Mouse (Mus musculus) fibroblast of lung, adult 2 months (primary cell): ENCODE measurements around the gene Lats2.

Source experiments
- DNase-seq: peaks from one replicate; pipeline ENCODE4 v3.0.0-alpha.2; 2011; ENCODE audit warnings: low read depth

The Lats2 gene

DNA sequence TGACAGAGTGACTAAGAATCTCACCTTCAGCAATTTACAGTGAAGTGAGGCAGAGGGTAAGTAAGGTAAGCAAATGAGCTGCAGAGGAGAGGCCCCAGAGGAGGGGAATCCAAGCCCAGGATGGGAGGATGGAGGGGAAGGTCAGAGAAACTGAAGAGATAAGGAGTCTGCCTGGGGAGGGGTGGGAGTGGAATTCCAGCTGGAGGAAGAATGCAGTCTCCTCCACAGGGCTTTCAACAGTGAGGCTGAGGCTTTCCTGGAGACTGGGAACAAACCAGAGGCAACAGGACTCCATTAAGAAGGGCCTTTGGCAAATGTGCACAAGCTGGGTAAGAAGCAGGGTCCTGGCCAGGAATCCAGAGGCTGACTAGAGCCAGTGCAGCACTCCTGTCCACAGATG is 21.1 kb downstream of the Lats2 start:
- no peak for DNase-seq

DNA sequence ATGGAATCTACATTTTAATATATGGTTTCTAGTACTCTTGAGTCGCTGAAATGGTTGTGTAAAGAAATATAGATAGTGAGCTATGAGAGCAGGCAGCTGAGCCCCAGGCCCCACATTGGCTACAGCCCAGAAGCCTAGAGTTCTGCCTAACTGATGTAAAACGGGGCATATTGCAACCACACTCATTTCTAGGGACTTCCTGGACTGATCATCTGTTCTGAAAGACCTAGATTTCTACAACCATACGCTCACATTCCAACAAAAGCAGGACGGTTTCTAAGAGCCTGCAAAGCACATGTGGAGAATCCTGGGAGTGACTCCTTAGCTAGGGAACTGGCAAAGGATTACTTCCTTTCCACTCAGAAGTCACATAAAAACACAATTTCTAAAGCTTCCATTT is 22.0 kb downstream of the Lats2 start:
- no peak for DNase-seq

DNA sequence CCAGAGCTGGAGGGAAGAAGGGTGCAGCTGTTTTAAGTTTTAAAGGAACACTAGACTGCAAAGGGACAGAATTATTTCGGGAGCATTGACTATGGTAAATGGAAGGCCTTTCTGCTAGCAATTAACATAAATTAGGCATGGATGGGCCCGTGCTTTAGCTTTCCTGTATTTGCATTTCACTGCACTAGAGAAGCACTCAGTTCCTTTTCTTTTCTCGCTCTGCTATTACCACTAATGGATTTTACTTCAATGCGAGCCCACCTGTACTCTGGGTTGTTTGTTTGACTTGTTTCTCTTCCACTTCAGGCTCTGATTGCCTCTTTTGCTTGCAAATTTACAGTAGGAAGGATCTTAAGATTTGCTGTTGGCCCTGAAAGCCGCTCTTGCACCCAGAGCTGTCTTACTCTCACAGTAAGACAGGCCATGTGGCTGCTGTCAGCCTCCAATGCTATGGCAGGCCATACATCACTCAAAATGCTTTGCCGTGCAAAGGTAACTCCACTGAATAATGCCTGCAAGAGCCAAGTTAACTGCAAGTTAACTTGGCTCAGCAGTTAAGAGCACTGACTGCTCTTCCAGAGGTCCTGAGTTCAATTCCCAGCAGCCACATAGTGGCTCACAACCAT is 25.4 kb downstream of the Lats2 start:
- no peak for DNase-seq

DNA sequence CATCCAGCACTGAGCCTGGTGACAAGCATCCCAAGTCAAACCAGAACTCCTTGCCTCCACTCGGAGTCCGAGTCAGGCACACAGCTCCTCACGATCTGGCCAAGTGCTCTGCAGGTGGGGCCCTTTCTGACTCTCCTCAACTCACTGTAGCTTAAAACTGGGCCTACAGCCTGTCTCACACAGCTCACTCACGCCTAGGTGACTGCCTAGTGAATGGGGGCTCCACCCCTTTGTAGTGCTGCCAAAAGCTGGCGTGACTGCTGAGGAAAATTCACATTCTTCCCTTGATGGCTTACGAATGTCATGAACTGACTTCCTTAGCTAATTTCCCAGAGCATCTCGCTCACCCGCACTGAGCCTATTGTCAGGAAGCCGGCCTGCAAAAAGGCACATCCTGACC is 27.7 kb downstream of the Lats2 start:
- DNase-seq, result no peak

DNA sequence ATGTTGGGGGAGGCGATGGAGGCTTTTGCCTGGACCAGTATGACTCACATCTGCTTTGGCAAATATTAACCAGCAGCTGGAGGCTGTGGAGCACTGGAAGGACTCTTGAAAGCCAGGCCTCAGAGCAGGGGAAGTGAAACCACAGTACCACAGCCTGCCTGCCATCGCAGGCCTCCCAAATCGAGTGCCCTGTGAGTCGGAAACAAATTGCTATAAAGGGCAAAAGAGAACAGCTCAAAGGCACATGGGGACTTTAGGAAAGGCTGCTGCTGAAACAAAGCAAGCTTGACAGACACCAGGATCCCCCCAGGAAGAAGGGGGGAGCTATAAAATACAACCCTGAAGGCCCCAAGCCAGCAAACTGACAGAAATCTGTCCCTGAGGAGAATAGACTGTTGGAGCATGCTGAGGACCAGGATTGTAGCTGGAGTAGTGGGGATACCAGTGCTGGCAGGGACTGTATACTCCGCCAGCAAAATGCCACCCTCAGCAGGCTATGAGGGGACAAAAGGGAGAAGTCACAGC is 28.2 kb downstream of the Lats2 start:
- no peak for DNase-seq

DNA sequence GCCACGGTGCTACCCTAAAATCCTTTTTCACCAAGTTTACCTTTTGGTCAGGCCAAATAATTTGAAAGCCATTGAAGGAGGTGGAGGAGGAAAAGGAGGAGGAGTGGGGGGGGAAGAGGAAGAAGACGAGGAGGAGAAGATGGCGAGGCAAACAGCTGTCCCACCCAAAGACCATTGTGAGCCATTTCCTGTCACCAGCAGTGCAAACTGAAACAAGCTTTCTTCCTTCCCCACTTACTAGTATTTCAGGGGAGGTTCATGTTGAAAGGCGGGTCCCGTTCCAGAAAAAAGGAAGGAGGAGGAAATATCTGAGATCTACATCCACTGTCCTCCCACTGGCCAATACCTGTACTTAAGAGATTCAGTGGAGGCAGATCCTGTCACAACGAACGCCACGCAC is 28.8 kb downstream of the Lats2 start:
- no peak for DNase-seq

DNA sequence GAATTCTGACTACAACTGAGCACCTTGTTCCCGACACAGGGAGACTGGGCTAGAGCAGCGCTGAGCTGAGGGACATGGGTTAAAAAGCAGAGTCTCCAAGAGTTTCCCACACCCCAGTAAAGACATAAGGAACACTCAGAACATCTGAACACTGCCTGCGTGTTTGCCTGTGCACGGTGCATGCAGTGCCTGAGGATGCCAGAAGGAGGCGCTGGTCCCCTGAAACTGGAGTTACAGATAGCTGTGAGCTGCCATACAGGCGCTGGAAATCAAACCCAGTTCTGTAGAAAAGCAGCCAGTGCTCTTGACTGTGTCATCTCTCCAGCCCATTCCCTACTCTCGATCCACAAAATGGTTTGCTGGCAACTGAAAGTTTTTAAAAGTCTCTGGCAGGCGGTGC is 32.0 kb downstream of the Lats2 start:
- no peak for DNase-seq

DNA sequence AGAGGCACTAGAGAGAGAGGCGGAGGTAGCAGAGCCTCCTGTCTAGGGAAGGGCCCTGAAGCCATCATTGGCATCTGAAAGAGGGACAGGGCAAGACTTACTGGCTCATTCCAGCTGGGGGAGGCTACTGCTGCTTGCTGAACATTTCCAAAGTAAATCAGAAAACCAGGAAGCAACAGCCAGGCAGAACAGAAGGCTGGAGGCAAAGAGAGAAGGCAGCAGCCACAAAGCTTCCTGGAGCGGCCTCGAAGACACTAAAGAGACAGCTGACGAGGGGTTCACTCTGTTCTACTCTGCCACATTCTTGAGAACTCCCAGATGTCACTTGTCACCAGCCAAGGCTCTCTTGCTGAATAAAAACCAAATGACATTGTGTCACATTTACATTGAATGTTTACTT is 33.7 kb downstream of the Lats2 start:
- DNase-seq, result no peak

DNA sequence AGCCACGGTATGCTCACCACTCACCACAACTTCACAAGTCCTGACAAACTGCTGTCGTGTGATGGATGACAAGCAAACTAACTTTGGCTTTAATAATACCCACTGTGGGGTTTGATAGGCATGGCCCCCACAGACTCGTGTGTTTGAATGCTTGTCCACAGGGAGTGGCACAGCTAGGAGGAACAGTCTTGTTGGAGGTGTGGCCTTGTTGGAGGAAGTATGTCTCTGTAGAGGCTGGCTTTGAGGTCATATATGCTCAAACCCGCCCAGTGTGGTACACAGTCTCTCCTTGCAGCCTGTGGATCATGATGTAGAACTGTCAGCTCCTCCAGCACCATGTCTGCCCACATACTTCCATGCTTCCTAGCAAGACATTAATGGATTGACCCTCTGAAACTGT is 39.9 kb downstream of the Lats2 start:
- no peak for DNase-seq

DNA sequence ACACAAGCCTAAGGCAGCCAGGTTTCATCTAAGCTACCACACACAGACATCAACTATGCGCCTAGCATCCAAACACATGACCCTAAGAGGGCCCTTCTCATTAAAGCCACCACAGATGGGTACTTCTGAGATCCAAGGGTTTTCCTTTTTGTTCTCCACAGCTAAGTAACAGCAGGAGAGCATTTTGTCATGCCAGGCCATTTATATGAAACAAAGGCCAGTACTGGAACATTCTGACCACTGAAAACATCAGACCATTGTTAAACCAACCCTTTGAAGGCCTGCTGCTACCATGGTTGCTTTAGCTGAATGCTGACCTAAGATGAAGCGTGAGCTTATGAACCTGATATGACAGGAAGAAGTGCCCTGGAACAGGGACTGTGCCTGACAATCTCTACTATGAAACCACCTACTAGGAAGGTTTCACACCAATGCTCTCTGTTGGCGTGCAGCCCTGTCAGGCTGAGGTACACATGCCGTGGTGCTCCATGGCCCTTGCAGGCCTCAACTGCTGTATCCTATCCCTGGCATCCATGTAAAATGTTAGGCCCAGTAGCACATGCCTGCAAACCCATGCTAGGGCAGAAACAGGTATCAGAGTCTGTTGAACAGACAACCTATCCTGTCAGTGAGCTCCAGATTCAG is 41.5 kb downstream of the Lats2 start:
- no peak for DNase-seq

DNA sequence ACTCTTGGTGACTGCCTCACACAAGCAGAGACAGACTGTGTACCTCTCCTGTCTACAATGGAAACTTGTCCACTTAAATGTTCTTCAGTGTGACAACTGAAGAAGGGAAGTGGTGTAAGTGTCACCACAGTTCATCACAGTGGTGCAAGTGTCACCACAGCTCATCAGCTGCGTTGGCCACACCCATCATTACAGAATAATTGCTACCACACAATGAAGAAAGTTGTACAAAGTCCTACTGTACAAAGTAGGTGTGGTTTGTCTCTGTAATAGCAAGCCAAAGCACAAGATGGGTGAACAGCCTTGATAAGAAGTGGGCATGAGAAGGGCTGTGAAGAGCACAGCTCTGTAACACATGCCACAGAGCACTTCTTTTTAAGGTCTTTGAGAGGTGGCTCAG is 45.3 kb downstream of the Lats2 start:
- DNase-seq, result no peak

DNA sequence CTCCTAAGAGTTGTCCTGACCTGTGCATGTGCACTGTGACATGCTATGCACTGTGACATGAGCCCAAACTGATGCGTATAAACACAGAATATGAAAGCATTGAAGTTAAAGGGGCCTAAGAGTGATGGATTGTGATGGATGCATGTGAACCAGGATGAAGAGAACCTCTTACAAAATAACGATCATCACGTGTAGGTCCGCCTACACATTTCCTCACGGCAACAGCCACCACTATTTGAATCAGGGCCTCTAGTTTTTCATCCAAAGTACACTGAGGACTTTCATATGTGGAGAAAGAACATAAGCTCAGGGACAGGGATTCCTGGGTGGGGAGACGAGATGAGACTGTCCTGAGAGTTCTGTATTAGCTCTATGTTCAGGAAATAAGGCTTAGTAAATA is 47.1 kb downstream of the Lats2 start:
- no peak for DNase-seq

DNA sequence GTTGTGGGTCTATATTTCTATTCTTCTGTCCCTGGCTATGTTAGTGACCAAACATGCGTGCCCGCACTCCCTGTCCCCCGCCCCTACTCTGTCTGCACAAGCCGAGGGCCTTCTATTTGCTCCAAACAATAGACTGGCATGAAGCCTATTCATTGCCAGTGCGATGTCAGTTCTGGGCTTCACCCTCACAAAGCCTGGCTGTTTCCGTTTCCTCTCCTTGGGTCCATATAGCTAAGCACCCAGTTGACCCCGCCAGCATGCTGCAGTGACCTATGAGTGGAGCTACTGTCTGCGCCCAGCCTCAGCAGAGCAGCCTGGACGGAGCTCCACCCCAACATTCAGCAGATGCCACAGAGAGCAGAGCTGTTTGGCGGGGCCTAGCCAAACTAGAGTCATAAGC is 49.0 kb downstream of the Lats2 start:
- no peak for DNase-seq

DNA sequence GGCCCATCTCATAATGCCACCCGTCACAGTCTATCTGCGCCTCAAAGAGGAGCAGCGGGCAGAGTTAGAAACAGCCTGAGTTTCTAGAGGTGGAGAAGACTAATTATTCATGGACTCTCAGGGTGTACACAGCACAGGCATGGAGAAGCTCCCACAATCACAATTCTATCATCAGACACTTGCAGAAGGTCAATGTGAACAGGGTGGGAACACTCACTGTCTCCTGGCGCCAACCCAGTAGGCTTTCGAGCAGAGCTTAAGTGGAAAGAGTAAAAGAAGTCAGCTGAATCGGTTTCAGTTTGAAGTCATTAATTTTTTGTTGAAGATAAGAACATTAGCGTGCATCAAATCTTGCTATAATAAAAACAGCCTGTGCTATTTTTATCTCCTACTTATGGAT is 49.6 kb downstream of the Lats2 start:
- DNase-seq, result no peak

DNA sequence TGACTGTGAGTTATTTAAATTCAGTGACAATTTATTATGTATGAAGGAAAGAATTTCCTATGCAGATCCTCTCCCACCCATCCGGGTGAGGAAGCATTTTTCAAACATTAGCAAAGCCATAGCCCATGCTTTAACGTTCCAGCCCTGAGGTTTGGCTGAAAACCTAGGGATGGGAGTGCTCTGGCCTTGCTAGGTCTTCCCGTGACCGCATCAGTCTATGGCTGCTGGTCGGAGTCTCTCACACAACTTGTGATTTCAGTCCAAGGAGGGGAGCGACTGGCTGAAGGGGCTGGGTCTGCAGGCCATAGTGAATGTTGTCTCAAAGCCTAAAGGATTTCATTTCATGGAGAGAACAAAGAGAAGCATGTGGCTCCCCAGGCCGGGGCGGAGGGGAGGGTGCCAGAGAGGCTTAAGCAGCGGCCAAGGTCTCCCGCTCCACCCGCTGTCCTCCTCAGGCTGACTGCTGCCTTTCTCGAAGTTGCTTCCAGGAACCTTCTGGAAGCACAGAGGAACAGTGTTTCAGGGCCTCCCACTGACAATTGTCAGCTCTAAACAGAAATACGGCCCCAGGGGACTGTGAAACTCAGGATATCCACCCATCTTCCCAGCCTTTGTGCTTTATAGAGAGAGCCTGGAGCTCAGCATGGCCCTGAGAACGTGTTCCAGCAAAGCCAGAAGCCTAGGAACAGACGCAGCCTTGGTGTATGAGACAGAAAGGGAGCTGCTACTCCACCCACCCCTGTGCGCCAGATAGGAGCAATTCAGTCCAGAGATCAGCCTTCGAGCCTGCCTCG is 50.9 kb downstream of the Lats2 start:
- DNase-seq, result peak; percentile 71

DNA sequence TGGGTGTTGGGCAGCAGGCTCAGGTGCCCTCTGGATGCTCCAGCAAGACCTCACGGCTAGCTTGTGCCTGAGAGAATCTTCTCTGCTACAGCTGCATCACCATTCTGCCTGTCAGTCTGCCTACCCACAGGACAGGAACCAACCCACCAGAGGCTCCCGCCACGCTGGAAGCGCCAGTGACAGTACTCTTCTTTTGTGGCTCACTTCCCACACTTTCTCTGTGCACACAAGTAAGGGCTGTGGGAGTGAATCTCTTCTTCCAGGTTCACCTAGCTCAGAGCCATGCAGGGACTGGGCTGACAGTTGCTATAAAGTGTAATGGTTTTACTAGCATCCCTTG is 51.5 kb downstream of the Lats2 start:
- DNase-seq, result no peak

DNA sequence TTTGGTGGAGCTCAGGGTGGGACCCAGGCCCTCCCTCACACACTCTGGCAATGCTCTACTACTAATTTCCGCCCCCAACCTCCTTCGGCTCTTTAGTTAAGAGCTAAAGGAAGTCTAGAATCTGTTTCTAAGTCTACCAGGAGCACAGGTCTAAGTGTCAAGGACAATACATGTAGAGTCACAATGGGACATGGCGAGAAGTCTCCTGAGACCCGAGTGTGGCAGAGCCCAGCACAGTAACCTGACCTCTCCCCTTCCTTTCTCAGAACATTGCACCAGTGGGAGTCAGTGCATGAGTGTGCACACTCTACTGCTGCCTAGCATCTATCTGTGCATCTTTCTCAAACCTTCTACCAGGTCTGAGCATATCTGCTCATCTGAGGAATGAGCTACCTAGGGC is 52.4 kb downstream of the Lats2 start:
- no peak for DNase-seq

DNA sequence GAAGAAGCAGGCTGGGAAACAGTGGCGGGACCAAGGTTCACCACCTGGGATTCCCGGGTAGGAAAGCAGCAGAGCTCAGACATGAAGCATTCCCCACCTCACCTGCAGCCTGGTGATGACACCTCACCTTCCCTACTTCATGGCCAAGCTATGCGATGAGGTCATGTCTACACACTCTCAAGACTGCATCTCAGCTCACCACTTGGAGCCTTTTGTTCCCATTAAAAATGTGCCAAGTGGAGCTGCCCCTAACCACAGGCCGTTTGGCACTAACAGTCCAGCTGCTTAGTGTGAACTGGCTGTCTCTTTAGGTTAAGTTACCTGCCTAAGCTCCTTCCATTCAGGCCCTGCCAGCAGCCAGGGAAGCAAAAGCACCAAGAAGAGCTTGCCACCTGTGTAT is 53.1 kb downstream of the Lats2 start:
- DNase-seq, result no peak

DNA sequence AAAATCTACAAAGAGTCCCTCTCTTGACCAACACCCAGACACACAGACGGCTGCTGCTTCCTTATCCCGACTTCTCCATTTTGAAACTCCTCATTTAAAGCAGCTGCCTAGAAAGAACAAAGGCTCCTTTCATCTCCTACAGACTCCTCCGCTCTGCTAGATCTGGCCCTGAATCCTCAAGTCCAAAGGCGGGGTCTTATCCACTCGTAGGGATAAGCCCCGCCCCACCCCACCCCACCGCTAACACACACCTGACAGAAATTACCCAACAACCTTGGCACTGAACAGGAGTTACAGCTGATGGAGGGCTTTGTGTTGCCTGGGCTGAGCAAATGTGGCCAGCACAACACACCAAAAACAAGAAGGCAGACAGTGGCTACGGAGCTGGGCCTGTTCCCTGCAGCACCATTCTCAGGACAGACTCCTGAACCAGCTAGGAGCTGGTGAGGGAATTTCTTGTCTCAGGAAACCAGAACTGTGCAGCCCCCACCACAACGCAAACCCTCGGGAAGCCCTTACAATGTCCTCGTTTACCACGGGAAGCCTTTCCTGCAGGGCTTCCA is 56.2 kb downstream of the Lats2 start:
- peak; percentile 57 for DNase-seq

DNA sequence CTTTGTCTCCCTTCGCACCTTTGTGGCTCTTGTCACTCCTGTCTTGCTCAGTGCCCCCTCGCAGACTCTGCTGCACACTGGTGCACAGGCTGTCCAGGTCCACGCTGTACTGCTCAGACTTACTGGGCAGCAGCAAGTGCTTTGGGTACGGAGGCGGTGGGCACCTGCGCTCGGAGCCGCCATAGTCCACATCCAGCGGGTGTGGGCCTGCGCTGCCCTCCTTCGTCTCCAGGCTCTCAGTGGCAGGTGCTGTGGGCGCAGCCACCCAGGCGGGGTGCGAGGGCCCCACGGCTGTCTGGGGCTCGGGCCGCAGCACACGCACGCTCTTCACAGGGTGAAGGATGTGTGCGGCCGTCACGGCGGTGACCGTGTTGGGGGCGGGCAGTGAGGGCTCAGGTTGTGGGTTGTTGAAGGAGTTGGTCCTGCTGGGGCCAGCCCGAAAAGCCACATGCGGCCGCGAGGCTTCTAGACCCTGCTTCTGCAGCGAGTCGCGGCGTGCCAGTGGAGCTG is 58.7 kb downstream of the Lats2 start:
- DNase-seq, result no peak

DNA sequence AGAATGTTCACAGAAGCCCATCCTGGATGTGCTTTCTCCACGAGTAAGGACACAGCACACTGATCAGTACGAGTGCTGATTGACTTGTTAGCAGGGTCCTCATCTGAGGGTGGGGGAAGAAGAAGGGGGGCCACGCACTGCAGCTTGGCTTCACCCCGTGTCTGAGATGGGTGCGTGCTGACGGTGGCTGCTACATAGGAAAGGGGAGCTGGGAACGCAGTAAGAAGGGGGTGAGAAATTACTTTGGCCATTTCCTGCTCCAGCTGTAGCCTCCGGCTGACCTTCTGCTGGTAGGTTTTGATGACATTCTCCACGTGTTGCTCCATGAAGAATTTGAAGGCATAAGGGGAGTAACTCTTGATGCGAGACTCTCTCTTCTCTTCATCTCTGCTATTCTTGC is 59.2 kb downstream of the Lats2 start:
- DNase-seq, result no peak

DNA sequence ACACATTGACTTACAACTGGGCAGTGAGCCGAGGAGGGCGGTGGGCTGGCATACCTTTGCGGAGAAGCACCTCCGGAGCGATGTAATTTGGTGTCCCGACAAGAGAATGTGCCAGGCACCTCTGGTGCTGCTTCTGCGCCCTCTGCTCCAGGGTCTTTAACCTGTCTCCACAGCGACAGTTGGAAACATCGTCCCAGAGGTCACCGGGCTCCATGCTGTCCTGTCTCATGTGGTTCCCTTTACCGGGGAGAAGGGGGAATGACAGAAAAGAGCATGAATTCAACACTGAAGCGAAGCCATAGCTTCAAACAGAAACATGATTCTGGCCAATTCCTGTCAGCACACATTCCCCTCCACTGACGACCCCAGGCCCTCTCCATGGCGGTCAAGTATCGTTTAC is 62.1 kb downstream of the Lats2 start:
- DNase-seq, result no peak

DNA sequence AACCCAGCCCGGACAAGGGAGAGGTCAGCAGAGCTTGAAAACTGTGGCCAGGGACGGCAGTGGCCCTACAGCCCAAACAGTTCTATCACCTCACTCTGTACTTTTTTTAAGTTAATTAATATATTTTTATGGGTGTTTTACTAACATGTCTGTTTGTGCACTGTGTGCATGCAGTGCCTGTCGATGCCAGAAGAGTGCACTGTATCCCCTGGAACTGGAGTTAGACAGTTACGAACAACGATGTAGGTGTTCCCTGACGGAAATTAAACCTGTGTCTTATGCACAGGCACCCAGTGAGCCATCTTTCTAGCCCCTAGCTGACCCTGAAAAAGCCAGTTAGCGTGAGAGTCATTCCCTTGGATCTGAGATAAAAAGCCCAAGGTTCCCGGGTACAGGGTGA is 62.6 kb downstream of the Lats2 start:
- DNase-seq, result no peak
